Mouse (Mus musculus) erythroblast, embryonic 14.5 days (primary cell): ENCODE results near the gene Lin28b.

ENCODE experiments used
- GATA1 ChIP-seq: IDR thresholded peaks from 2 replicates; pipeline ENCODE4 v1.6.1; 2012; ENCODE audit warnings: low read length, inconsistent platforms, mixed read lengths
- TAL1 ChIP-seq: IDR thresholded peaks from 3 replicates; pipeline ENCODE4 v1.6.1; 2012; ENCODE audit warnings: low read length, inconsistent platforms, mixed read lengths

DNA sequence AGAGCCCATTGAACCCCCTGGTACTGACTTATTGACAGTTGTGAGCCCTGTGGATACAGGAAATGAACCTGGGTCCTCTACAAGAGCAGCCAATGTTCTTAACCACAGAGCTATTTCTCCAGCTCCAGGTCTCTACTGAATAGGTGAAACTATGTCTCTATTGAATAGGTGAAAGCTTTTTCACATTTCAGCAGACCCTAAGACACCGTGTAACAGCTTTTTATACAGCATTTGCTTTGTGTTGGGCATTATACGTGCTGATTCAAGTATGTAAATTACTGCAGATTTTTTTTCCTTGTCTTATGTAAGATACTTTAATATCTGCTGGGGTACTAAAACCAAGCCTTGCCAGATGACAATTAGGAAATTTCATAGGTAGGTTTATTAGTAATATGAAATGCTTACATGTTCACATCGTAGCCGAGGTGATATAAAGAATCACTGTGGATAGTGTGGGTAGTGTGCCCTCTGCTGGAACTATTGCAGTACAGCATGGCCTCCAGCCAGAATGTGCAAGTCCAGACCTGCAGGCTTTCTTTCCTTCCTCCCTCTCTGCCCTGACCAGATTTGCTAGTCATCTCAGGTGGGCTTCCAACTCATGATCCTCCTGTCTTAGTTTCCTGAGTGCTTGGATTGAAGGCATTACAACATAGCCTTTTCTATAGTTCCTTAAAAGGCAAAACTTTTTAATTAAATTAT, 113.1 kb downstream of the Lin28b start:
- TF ChIP-seq GATA1: no peak
- no peak for TF ChIP-seq TAL1
